Mouse (Mus musculus) thymus, adult 2 months (tissue): ENCODE results near the gene Rpl12.

Experiments used
- CTCF ChIP-seq: fragments of 200-500 bp; IDR thresholded peaks from 2 replicates; pipeline ENCODE4 v1.5.1; 2012; ENCODE audit warnings: mild to moderate bottlenecking, control low read depth, low read length, moderate library complexity, borderline replicate concordance; ENCODE audit not compliant: control insufficient read depth, poor library complexity, insufficient read depth; ENCODE audit errors: extremely low read depth
- POLR2A ChIP-seq: fragments of 200-500 bp; IDR thresholded peaks from 2 replicates; pipeline ENCODE4 v1.6.1; 2012; ENCODE audit warnings: mild to moderate bottlenecking, low read length, control low read depth, moderate library complexity; ENCODE audit not compliant: control insufficient read depth, poor library complexity, insufficient read depth; ENCODE audit errors: extremely low read depth

DNA sequence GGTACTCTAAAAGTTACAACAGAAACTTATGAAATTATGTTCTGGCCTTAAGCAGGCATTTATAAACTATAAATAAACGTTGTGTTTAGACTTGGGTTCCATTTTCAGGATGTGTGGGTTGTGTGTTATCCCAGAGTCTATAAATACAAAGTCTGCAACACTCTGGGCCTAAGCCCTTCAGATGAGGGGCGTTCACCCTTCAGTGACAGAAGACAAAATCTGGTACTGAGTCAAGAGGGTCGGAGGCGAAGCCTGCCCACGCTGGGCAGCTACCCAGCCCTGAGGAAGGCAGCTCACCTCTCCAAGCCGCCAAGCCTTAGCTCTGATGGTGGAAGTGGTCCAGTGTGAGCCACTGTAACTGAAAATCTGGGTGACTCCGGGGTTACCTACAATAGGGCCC, 40.8 kb downstream of the Rpl12 start:
- no peak for TF ChIP-seq CTCF
- no peak for TF ChIP-seq POLR2A
